In genomic region chr16:91879101-91879500, GRCm38 (mm10) we compare ENCODE assay signal across 29 mouse cellular contexts.
"Had no signal": no experiment of that assay in that cellular context is flagged by ENCODE, and none has a peak within 500 bp of the region (broad histone marks: within the 10 kb centered on the region; RNA-seq: fewer than 3 reads in every experiment).

No protein-coding gene starts in this region.

- DNase-seq: left cerebral cortex, postnatal 4 days; liver; liver, embryonic 13.5 days; liver, postnatal 0 days; lung, adult 18-20 months; lung, adult 2 months; lung, embryonic 14.5 days; lung, postnatal 10 days; lung, postnatal 14 days; lung, postnatal 36 days; lung, postnatal 4 days; midbrain, embryonic 14.5 days had no signal

- H3K4me1 ChIP-seq: midbrain, embryonic 12.5 days; midbrain, embryonic 13.5 days; midbrain, embryonic 15.5 days had no signal

- H3K27me3 ChIP-seq: limb, embryonic 12.5 days; limb, embryonic 13.5 days; limb, embryonic 15.5 days; lung, embryonic 15.5 days; midbrain, embryonic 12.5 days; midbrain, embryonic 13.5 days; midbrain, embryonic 15.5 days had no signal

- H3K36me3 ChIP-seq: limb, embryonic 15.5 days; liver, embryonic 12.5 days; liver, embryonic 13.5 days; liver, embryonic 15.5 days; lung, embryonic 15.5 days had no signal

- H3K9me3 ChIP-seq: limb, embryonic 10.5 days; limb, embryonic 15.5 days; liver, embryonic 12.5 days; liver, embryonic 13.5 days; liver, embryonic 15.5 days; lung, embryonic 15.5 days; midbrain, embryonic 10.5 days; midbrain, embryonic 12.5 days; midbrain, embryonic 13.5 days; midbrain, embryonic 15.5 days had no signal

- H3K4me3 ChIP-seq: limb, embryonic 10.5 days; limb, embryonic 12.5 days; limb, embryonic 13.5 days; limb, embryonic 15.5 days; liver, embryonic 12.5 days; liver, embryonic 13.5 days; liver, embryonic 15.5 days; lung, embryonic 15.5 days; megakaryocyte, embryonic 14.5 days; midbrain, embryonic 10.5 days; midbrain, embryonic 12.5 days; midbrain, embryonic 13.5 days; midbrain, embryonic 15.5 days; myocyte had no signal

- H3K4me2 ChIP-seq: limb, embryonic 12.5 days; limb, embryonic 13.5 days; limb, embryonic 15.5 days; liver, embryonic 11.5 days; liver, embryonic 12.5 days; liver, embryonic 13.5 days; liver, embryonic 15.5 days; lung, embryonic 14.5 days; lung, embryonic 15.5 days; midbrain, embryonic 11.5 days; midbrain, embryonic 12.5 days; midbrain, embryonic 13.5 days; midbrain, embryonic 15.5 days had no signal

- H3K9ac ChIP-seq: limb, embryonic 12.5 days; limb, embryonic 13.5 days; limb, embryonic 15.5 days; liver, embryonic 12.5 days; liver, embryonic 13.5 days; liver, embryonic 14.5 days; liver, embryonic 15.5 days; liver, postnatal 0 days; lung, embryonic 14.5 days; lung, embryonic 15.5 days; midbrain, embryonic 12.5 days; midbrain, embryonic 13.5 days; midbrain, embryonic 15.5 days had no signal

- H3K27ac ChIP-seq: limb, embryonic 10.5 days; limb, embryonic 12.5 days; limb, embryonic 13.5 days; limb, embryonic 15.5 days; liver, embryonic 12.5 days; liver, embryonic 13.5 days; liver, embryonic 14.5 days; liver, embryonic 15.5 days; lung, embryonic 15.5 days; macrophage; midbrain, embryonic 10.5 days; midbrain, embryonic 12.5 days; midbrain, embryonic 13.5 days; midbrain, embryonic 15.5 days had no signal
